Mouse (Mus musculus) ES-E14 (cell line): ENCODE measurements around the gene 1110008P14Rik. TPM values are rescaled to one million over a fixed set of nuclear protein-coding genes. Genes with fewer than 3 reads are reported as not detected.

Experiments used
- DNase-seq: peaks from one replicate; pipeline ENCODE4 v3.0.0-alpha.2; 2013; ENCODE audit warnings: low read depth, low spot score
- H3K27ac ChIP-seq: 2 replicates; pipeline ENCODE4 v1.5.1; 2012; ENCODE audit warnings: low read depth, mild to moderate bottlenecking, low read length, moderate library complexity, mixed read lengths; ENCODE audit not compliant: poor library complexity, insufficient read depth, severe bottlenecking
- H3K36me3 ChIP-seq: 2 replicates; pipeline ENCODE4 v1.6.1; 2012; ENCODE audit warnings: mild to moderate bottlenecking, low read length, moderate library complexity, mixed read lengths; ENCODE audit not compliant: control insufficient read depth, poor library complexity, insufficient read depth, severe bottlenecking
- H3K4me1 ChIP-seq, 2 experiments: fragments of 150-350 bp in 1 of 2; sonication (generic) in 1 of 2; 2 replicates each; pipeline ENCODE4 v1.6.1; 2012; ENCODE audit warnings: low read length in 2 of 2, mild to moderate bottlenecking in 1 of 2, mixed read lengths in 1 of 2; ENCODE audit not compliant: control insufficient read depth in 2 of 2, insufficient read depth in 2 of 2, poor library complexity in 1 of 2
- H3K4me3 ChIP-seq, 2 experiments: fragments of 150-350 bp in 1 of 2; sonication (generic) in 1 of 2; 2 replicates each; pipeline ENCODE4 v1.5.1; 2012; ENCODE audit warnings: low read length in 2 of 2, low read depth in 1 of 2, mild to moderate bottlenecking in 1 of 2, mixed read lengths in 1 of 2; ENCODE audit not compliant: insufficient read depth in 1 of 2, poor library complexity in 1 of 2, severe bottlenecking in 1 of 2
- H3K9ac ChIP-seq: 2 replicates; pipeline ENCODE4 v1.6.1; 2012; ENCODE audit warnings: low read depth, mild to moderate bottlenecking, low read length, mixed read lengths; ENCODE audit not compliant: poor library complexity, insufficient read depth, severe bottlenecking
- H3K9me3 ChIP-seq: fragments of 150-350 bp; sonication (generic); 2 replicates; pipeline ENCODE4 v1.6.1; 2012; ENCODE audit warnings: low read depth, mild to moderate bottlenecking, low read length; ENCODE audit not compliant: control insufficient read depth, insufficient read depth
- CHD2 ChIP-seq: IDR thresholded peaks from 2 replicates; pipeline ENCODE4 v1.6.1; 2014; ENCODE audit warnings: mild to moderate bottlenecking, low read depth, low read length, inconsistent platforms
- HCFC1 ChIP-seq: IDR thresholded peaks from 2 replicates; pipeline ENCODE4 v1.6.1; 2012; ENCODE audit warnings: low read length, inconsistent platforms, borderline replicate concordance; ENCODE audit not compliant: insufficient read depth
- MAFK ChIP-seq: IDR thresholded peaks from 2 replicates; pipeline ENCODE4 v1.6.1; 2014; ENCODE audit warnings: mild to moderate bottlenecking, low read depth, low read length, inconsistent platforms; ENCODE audit not compliant: insufficient read depth
- ZC3H11A ChIP-seq: IDR thresholded peaks from 2 replicates; pipeline ENCODE4 v1.6.1; 2012; ENCODE audit warnings: low read depth, mild to moderate bottlenecking, inconsistent platforms, low read length, borderline replicate concordance
- ZNF384 ChIP-seq: IDR thresholded peaks from 2 replicates; pipeline ENCODE4 v1.6.1; 2012; ENCODE audit warnings: low read depth, low read length, inconsistent platforms
- in situ Hi-C, 2 experiments: fragments of 600-800 bp; cut with MboI; formaldehyde crosslinking; loops; one replicate each; pipeline ENCODE4 v1.15.1; 2025; ENCODE audit warnings: low sequenced_read_pairs in 2 of 2, inconsistent platforms in 1 of 2; ENCODE audit not compliant: unreplicated experiment in 2 of 2
- total RNA-seq: library from RNA; depleted of rRNA; stranded (reverse); fragments of 300-350 nt; gene quantifications from 2 replicates; pipeline ENCODE4 v1.2.3, GENCODE M21; 2012

The 1110008P14Rik gene
- total RNA-seq, 1 experiment, result 31.3 TPM

DNA sequence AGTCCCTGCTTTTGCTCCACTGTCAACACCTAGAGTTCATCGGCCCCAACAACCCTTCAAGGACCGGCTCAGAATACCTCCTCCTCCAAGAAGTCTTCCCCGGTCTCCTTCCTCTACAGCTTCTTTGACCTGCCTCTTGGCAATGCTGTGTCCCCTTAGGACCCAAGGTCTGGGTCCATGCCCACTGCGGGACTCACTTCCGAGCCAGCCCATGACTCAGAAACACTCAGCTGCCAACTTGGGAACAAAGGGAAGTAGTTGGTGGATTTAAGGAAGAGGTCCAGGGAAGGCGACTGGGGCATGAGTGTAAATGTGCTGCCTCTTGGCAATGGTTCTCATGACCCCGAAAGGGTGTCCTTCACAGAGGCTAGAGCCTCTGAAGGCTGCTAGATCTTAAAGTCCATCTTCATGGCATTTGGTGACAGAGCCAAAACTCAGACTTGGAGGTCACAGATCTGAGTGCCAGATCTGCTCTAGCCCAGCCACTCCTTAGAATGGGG lies 1.7 kb downstream of the 1110008P14Rik start:
- in situ Hi-C loops, result no loop called here
- Histone ChIP-seq H3K4me1 (no peaks in the 10 kb centered on the region), H3K4me3 (no peak overlapping the region), H3K9ac (no peak overlapping the region), H3K9me3 (no peaks in the 10 kb centered on the region), H3K27ac (no peak overlapping the region), H3K36me3 (peaks cover 20% of the 10 kb centered on the region)
- DNase-seq, result no peak
- no peak for TF ChIP-seq ZC3H11A
- TF ChIP-seq CHD2, result no peak
- TF ChIP-seq ZNF384, result no peak
- no peak for TF ChIP-seq MAFK
- TF ChIP-seq HCFC1, result no peak

DNA sequence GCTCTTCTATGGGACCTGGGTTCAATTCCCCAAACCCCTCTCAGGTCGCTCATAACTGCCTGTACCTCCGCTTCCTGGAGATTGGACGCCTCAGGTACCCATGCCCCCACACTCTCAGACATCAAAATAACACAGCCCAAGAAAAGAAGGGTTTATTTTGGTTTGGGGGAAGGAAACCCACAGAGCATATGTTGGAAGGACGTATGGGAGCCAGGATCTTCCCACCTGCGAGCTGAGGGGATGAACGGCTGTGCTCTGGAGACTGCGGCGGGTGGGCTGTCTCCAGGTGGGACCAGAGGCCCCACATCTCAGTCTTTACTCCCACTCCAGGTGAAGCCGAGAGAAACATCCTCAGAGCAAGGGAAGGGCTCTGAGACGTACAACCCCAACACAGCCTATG lies 4.8 kb downstream of the 1110008P14Rik start:
- H3K9ac ChIP-seq, result no peak overlapping the region
- no peak overlapping the region for H3K4me3 ChIP-seq
- H3K9me3 ChIP-seq, result no peaks in the 10 kb centered on the region
- H3K4me1 ChIP-seq, result peaks cover 1 to 2% of the 10 kb centered on the region in 2 experiments; a peak in 1 of 4 replicates
- DNase-seq, result no peak
- in situ Hi-C loops, result no loop called here
- H3K27ac ChIP-seq, result no peak overlapping the region
- TF ChIP-seq MAFK (no peak), ZC3H11A (no peak), HCFC1 (no peak), CHD2 (no peak), ZNF384 (no peak)
- peaks cover 22% of the 10 kb centered on the region for H3K36me3 ChIP-seq

DNA sequence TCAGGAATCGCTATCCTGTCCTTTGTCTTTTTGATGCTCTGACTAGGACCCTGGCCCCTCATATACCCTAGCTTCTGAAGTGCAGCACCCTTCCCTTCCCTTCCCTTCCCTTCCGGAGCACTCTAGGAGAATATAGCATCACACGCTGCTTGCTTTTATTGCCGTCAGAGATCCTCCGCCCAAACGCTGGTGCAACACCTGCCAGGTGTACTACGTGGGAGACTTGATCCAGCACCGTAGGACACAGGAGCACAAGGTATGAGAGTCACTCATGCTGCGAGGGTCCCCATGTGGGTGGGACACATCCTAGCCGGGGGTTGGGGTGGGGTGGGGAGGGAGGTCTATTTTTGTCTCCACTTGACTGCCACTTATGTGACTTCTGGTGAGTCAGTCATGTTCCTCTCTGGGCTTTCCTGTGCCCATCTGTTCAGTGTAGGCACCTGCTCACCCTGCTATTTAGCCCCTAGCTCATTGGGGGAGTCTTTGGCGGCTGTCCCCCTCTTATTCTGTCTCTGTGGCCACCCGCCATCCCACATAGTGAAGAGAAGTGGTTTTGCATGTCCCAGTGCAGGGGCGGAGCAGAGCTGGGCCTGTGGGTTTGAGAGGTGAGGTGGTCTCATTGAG lies 6.3 kb downstream of the 1110008P14Rik start:
- H3K4me1 ChIP-seq, result peaks cover 2% of the 10 kb centered on the region in 2 experiments; a peak in 1 of 4 replicates
- TF ChIP-seq MAFK, result no peak
- no peak for TF ChIP-seq ZNF384
- TF ChIP-seq HCFC1, result no peak
- no peak for TF ChIP-seq ZC3H11A
- no peak for TF ChIP-seq CHD2
- in situ Hi-C loops, result no loop called here
- H3K4me3 ChIP-seq, result no peak overlapping the region
- peaks cover 28% of the 10 kb centered on the region for H3K36me3 ChIP-seq
- no peaks in the 10 kb centered on the region for H3K9me3 ChIP-seq
- no peak overlapping the region for H3K27ac ChIP-seq
- no peak for DNase-seq
- no peak overlapping the region for H3K9ac ChIP-seq

DNA sequence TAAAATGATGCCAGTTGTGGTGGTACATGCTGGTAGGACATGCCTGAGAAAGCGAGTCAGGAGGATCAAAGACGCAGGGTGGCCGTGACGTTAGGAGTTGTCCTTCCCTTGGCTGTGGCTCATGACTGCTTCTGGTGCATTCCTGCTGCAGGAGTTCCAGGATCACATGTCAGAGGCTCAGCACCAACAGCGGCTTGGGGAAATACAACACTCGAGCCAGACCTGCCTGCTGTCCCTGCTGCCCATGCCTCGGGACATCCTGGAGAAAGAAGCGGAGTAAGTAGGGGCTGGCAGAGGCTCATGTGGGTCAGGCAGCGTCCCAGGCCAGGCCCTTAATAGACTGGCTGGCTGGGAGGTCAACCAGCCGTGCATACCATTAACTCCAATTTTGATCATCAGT lies 7.5 kb downstream of the 1110008P14Rik start:
- DNase-seq, result no peak
- in situ Hi-C loops, result no loop called here
- Histone ChIP-seq H3K4me1 (peaks cover 2% of the 10 kb centered on the region in 2 experiments; a peak in 1 of 4 replicates), H3K9me3 (no peaks in the 10 kb centered on the region), H3K4me3 (no peak overlapping the region), H3K27ac (no peak overlapping the region), H3K36me3 (peaks cover 31% of the 10 kb centered on the region), H3K9ac (no peak overlapping the region)
- TF ChIP-seq CHD2 (no peak), MAFK (no peak), HCFC1 (no peak), ZNF384 (no peak), ZC3H11A (no peak)
